Mouse (Mus musculus): ENCODE measurements around the gene Tnxb.
A peak's percentile ranks its signal among the peaks of the same experiment; 100 is the strongest.

Gene Tnxb

DNA sequence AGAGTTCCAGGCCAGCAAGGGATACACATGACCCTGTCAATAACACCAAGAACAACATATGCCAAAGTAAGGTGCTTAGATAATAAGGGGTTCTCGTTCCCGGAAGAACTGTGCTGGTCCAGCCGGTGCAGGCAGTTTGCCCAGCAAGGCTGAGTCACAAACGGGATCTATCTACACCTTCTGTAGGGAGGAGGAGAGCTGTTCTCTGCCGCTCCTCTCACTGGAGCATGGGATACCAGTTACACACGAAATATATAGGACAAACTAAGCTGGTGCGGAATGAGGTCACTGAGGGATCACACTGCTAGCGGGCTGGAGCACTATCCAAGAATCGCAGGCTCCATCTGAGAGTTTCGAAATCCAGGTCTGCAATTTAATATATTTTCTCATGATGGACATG is 26.4 kb upstream of the Tnxb start:
- DNase-seq (ENCODE audit: low read depth, low spot score): no peak

- DNase-seq (ENCODE audit: low read depth, low spot score): peak; percentile 99
Observed at GRCm38 (mm10) chr17:34644608-34645007, 25.7 kb upstream of the Tnxb start, which contains the start of gene Fkbpl. TSS of gene Fkbpl (plus strand) at chr17:34644764.

GRCm38 (mm10) chr17:34645256-34645829 is 25.0 kb upstream of the Tnxb start:
- peak; percentile 89 for DNase-seq (ENCODE audit: low read depth, low spot score)

GRCm38 (mm10) chr17:34645831-34646511 is 24.4 kb upstream of the Tnxb start:
- no peak for DNase-seq (ENCODE audit: low read depth, low spot score)

DNA sequence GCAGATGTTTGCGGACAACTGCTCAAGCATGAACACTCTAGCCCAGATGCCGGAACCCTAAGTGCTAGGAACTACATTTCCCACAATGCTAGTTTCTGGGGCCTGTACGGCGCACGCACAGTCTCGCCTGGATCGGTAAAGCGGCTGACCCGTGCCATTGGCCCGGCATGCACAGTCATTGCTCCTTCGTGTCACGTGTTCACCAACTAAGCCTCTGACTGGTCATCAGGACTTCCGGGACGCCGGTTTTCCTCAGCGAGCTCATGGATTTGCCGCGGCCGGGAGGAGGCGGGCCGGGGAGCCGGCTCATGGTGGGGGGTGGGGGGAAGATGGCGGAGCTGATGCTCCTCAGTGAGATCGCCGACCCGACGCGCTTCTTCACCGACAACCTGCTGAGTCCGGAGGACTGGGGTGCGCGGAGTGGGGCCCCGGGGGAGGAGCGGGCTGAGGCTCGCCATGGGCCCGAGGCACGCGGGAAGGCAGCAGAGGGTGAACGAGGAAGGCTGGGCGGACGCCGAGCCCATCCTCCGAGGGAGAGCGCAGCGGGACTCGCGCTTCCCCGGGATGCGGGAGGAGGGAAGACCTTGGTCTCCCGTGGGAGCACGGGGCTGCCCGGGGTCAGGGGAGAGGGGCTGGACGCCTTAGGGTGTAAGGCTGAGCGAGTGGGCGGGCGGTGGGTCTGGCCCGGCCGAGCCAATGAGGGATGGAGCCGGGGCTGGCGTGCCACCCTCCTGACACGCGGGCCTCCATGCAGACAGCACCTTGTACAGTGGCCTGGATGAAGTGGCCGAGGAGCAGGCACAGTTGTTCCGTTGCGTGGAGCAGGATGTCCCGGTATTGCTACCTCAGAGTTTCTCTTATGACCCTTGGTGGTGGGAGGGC is 23.2 kb upstream of the Tnxb start, which contains the start of gene Atf6b:
Gene Atf6b, plus strand, starts transcription at position 241 of the 882 bp plus-strand sequence.
- peak; percentile 99 for DNase-seq (ENCODE audit: low read depth, low spot score)

GRCm38 (mm10) chr17:34648141-34648890 is 22.0 kb upstream of the Tnxb start:
- DNase-seq (ENCODE audit: low read depth, low spot score): no peak

DNA sequence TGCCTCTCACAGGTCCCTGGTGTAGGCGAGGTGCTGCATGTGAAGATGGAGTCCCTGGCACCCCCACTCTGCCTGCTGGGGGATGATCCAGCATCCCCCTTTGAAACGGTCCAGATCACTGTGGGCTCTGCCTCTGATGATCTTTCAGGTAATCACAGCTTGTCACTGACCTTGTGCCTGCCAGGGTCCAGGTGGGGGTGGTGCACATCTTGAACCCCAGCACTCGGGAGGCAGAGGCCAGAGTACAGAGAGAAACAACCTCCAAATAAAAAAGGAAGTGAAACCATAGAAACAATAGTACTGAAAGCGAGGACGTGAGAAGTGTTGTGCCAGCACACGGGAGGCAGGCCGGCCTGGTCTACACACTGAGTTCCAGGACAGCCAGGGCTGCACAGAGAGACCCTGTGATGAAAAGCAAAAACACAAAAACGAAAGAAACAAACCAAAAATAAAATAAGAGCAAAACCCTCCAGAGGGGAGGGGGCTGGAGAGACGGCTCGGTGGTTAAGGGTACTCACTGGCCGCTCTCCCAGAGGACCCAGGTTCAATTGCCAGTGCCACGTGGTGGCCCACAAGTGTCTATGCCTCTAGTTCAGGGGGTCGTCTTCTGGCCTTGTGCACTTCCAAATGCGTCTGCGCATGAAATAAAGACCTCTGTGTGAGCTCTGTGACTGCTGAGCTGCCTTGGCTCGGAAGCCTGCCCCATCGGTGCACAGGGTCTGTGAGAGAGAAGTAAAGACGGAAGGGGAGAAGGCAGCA is 21.1 kb upstream of the Tnxb start:
- no peak for DNase-seq (ENCODE audit: low read depth, low spot score)

- no peak for DNase-seq (ENCODE audit: low read depth, low spot score)
Observed at GRCm38 (mm10) chr17:34650781-34651180, 19.6 kb upstream of the Tnxb start.

GRCm38 (mm10) chr17:34651507-34652221 is 18.7 kb upstream of the Tnxb start:
- peak; percentile 23 for DNase-seq (ENCODE audit: low read depth, low spot score)

DNA sequence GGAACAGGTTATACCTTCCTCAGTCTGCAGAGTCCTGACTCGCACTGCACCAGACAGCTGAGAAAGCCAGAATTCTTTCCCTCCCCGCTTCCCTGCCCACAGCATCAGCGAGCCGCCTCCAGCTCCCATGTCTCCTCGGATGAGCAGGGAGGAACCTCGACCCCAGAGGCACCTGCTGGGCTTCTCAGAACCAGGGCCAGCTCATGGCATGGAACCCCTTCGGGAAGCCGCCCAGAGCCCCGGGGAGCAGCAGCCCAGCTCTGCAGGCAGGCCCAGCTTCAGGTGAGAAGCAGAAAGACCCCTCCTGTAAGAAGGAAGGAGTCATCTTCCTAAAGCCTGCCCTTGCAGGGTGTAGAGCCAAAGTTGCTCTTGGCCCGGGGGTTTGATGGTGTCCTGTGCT is 17.8 kb upstream of the Tnxb start:
- DNase-seq (ENCODE audit: low read depth, low spot score): no peak

DNA sequence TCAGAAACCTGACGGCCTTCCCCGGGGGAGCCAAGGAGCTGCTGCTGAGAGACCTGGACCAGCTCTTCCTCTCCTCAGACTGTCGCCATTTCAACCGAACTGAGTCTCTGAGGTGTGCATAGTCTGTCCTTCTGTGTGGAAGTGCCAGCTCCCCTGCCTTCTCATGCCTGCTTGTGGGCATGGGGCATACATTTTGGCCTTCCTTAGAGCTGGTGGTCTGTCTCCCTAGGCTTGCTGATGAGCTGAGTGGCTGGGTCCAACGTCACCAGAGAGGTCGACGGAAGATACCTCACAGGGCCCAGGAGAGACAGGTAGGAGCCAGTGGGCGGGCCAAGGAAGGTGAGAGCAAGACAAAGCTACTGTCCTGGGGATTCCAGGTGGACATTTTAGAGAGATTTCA is 17.4 kb upstream of the Tnxb start:
- no peak for DNase-seq (ENCODE audit: low read depth, low spot score)

DNA sequence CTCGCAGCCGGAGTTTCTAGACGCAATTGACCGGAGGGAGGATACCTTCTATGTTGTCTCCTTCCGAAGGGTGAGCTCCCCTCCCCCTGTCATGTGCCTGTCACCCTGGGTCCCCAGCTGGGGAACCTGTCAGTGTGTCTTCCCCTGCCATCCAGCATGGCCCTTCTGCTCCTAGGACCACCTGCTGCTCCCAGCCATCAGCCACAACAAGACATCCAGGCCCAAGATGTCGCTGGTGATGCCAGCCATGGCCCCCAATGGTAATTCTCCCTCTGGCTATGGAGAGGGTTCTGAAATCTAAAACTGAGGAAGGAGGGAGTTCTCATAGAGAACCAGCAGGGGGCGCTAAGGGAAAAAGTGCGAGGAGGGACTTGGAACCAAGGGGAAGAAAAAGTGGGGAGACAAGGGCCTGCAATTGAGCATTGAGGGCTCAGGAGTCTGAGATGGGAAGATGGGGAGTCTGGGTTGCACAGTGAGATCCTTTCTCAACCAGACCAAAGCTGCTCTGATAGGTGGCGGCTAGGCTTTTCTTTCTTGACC is 16.5 kb upstream of the Tnxb start:
- peak; percentile 75 for DNase-seq (ENCODE audit: low read depth, low spot score)

- no peak for DNase-seq (ENCODE audit: low read depth, low spot score)
Observed at GRCm38 (mm10) chr17:34654392-34654791, 15.9 kb upstream of the Tnxb start.

- DNase-seq (ENCODE audit: low read depth, low spot score): no peak
Observed at GRCm38 (mm10) chr17:34655160-34655559, 15.2 kb upstream of the Tnxb start.

GRCm38 (mm10) chr17:34655581-34655991 is 14.7 kb upstream of the Tnxb start:
- DNase-seq (ENCODE audit: low read depth, low spot score): peak; percentile 21

DNA sequence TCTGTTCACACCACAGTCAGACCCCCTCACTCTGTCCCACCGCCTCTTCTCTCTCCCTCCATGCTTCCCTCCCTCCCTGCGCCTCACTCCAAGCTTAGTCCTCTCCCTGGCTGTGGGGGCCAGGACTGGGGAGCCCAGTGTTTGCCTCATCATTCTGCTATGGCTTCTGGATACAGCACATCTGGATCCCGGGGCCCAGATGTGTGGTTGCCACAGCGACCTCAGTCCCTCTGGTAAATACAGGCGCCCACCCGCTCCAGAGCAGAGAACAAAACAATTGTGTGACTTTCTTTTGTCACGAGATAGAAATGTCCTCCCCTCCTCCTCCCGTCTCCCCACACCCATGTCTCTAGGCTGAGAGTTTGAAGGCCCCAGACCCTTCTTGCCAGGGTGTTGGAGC is 13.7 kb upstream of the Tnxb start:
- no peak for DNase-seq (ENCODE audit: low read depth, low spot score)

DNA sequence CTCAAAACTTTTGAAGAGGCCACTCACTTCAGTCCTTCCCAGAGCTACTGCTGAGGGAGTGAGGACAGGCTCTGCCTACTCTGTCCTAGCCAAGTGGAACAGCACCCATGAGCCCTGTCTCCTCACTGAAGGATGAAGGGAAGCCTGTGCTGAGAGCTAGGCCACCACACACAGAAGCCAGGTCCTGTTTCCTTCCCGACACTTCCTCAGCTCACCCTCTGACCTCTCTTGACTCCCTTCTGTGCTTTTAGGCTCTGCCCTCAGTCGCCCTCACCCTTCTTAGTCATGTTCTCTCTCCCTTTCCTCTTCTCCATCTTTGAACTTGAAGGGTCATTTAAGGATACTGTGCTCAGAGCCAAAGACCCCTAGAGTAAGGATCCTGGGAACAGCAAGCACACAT is 13.1 kb upstream of the Tnxb start:
- DNase-seq (ENCODE audit: low read depth, low spot score): no peak

GRCm38 (mm10) chr17:34658145-34658544 is 12.2 kb upstream of the Tnxb start:
- DNase-seq (ENCODE audit: low read depth, low spot score): no peak

DNA sequence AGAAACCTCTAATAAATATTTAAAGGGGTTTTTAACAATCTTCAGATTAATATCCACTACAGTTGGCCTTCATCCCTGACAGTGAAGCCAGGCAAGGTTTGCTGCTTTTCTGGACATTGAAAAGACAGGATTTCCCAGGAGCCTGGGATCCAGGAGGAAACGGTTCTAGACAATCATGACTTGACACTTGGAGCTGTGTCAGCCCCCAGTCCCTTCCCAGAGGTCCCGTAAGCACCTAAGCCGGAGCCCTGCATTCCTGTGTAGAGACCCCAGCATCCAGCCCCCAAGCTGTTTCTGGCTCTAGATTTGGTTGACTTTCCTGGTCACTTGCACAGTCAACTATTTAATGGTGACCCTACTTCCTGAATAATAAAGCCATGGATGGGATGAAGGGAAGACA is 11.7 kb upstream of the Tnxb start:
- DNase-seq (ENCODE audit: low read depth, low spot score): no peak
